Mouse (Mus musculus) cerebellum, adult 11 months (tissue): ENCODE data around the gene Mpzl2.
"Not testable (repeated sequence)": the region's sequence is repeated elsewhere in the genome, so short reads cannot be mapped to it uniquely, and the experiment has no call there.

Source experiments
- DNase-seq: peaks from one replicate; pipeline ENCODE4 v3.0.0; 2022

The Mpzl2 gene

DNA sequence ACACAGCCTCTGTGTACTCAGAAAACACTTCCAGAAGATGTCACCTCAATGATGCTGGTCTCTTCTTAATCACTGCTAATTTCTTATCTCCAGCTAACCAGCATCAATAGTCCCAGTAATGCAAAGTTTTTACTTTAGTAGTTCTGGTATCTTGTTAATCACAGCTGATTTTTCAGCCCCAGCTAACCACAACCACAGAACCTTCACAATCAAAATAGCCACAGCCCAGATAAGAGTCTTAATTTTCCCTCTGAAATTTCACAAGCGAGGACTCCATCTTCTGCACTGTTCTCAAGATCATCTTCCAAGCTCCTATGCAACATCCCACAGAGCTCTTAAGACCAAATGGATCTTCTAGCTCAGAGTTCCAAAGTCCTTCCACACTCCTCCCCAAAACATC, 1.8 kb upstream of the Mpzl2 start:
- not testable (repeated sequence) for DNase-seq

DNA sequence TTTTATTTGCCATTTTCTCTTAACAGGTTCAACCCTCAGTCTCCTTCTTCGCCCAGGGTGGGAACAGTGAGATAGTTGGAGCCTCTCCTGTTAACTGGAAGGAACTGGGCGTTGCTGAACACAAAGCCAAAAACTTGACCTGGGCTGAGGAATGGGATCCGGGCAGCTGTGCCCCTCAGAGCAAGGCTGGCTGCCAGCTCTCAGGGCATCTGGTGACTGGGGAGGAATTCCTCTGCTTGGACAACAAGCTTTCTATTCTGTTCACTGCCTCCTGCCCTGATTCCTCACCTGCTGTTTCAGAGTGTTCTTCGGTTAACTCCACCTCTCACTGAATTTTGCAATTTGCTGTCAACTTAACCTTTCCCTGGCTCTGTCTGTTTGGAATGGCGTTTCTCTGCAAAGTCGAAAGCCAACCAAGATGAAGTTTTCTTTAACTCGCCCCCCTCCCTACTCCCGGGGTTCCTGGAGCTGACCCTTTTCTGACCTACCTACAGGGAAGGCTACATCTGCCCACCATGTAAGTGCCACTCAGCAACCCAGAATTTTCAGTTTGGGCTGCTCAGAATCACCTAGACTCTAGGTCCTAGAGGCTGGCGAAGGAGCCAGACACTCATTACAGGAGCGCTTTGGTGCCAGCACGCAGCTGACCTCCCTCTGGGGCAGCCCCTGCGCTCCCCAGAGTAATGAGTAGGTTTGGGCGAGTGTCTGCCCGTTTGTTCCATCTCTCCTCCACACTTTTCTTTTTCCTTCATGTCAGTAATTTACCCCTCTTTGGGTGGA, 657 bp downstream of the Mpzl2 start:
- no peak for DNase-seq

- DNase-seq: no peak
Measured at GRCm38 (mm10) chr9:45041131-45041838, 1.7 kb downstream of the Mpzl2 start.

DNA sequence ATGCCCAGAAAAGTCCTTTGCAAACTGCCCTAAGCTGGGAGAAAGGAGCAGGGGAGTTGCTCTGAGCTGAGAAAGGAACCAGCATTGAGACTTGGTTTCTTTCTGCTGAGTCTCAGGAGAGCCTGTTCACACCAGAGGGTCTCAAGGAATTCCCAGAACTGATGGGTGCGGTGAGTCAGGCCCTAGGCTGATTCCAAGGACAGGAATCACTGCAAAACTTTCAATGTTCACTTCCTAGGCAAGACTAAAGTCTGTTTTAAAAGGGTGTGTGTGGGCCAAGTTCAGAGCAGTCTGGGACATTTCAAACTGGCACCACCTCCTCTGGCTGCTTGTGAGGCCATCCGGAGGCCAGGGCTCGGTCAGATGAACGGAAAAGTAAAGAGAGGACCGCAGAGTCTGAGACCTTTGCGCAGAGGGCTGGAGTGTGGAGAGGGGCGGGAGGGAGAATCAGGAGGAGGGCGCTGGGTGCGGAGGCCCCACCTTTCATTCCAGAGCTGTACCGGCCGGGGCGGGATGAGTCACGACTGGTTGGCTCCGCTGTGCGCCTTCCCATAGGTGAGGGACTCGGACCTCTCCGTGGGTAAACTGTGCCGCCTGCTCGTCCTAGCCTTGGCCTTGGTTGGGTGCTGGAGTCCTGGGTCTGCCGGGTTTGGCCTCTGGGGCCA, 2.6 kb downstream of the Mpzl2 start:
- DNase-seq: no peak

DNA sequence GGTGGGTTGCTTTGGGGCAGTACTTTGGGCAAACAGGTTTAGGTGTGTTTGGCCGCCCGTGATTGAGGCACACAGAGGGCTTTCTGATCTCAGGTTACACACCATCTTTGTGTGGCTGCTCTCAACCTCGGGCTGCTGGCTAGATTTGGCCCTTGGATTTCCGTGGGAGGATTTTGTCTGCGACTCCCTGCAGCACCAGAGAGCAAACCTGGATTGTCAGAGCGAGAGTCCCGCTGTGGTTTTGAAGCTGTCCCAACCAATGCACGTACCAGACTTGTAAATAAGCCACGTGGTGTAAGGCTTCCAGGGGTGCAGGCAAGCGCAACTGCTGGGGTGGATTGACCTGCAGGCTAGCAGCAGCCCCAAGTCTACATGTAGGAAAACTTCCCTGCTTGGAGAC, 3.3 kb downstream of the Mpzl2 start:
- DNase-seq: no peak

DNA sequence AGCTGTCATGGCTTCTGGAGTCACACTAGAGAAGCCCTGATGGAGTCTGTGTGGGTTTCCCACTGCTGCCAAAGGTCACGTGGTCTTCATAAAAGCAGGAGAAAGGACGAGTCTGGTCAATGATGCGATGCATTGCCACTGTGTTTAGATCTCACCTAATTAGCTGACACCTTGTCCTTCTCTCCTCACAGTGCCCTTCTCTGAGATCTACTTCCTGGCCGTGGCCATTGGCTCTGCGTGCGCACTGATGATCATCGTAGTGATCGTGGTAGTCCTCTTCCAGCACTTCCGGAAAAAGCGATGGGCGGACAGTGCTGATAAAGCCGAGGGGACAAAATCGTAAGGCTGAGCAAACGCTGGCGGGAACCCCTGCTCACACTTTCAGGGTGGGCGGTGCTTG, 7.4 kb downstream of the Mpzl2 start:
- DNase-seq: no peak

DNA sequence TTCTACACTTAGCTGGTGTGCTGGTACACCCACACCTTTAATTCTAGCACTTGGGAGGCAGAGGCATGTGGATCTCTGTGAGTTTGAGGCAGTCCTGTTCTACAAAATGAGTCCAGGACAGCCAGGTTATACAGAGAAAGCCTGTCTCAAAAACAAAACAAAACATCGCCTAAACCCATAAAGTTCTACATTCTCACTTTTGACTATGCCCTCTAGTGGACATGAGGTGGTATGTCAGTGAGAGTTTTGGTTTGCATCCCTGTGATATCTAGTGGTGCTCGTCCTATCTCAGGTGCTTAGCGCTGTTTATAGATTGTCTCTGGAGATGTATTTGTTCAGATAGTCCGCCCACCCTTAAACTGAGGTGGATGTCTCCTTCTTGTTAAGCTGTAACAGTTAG, 8.9 kb downstream of the Mpzl2 start:
- DNase-seq: no peak

GRCm38 (mm10) chr9:45049731-45050130, 10.1 kb downstream of the Mpzl2 start:
- DNase-seq: no peak

DNA sequence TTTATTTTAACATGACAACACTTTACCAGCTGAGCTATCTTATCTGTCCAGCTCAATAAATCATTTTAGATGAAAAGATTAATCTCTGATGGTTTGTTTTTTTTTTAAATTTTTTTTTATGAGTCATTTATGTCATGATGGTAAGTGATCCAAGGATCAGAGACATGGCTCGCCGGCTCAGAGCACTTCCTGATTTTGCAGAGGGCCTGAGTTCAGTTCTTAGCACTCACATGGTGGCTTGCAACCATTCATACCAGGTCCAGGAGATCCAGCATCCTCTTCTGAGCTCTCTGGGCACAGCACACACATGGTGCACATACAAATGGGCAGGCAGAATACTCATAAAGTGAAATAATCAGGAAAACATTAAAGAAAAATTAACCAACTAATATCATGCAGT, 10.7 kb downstream of the Mpzl2 start:
- no peak for DNase-seq

- peak; percentile 88 for DNase-seq
Measured at GRCm38 (mm10) chr9:45055082-45055713, 15.6 kb downstream of the Mpzl2 start, which contains the start of gene Mpzl3. TSS of gene Mpzl3 (plus strand) at chr9:45055186.

GRCm38 (mm10) chr9:45058304-45058940, 18.8 kb downstream of the Mpzl2 start:
- DNase-seq: no peak

DNA sequence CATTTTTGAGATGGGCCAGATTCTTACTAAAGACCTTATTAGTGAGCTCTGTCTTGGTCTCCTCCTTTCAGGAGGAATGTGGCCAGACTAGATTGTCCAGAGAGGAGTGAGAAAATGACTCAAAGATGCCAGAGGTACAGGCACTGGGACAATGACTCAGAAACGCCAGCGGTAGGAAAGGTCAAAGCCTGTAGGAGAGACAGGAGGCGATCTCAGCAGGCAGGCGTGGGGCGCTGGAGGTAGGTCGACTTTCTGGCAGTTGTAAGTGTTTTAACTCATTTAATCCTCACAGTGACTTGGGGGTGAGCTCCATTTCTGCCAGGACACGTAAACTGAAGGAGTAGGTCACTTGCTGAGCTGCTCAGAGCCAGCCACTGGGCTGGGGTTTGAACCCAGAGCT, 20.6 kb downstream of the Mpzl2 start:
- DNase-seq: no peak

DNA sequence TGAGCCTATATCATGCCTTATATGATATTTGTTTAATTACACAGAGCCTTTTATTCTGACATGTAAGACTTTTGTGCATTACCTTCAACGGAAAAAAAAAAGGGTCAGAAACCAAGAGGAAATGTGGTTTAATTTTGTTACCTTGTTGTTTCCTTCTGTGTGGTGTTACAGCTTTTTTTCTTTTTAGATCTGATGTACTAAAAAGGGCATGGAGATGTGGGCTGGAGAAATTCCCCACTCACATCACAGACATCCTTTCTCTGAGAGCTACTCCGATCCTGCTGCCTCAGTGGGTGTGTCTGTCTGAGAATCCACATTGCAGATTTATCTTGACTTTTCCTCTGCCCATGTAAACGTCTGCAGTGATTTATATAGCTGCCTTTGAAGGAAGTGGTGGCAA, 23.1 kb downstream of the Mpzl2 start:
- DNase-seq: no peak

- no peak for DNase-seq
Measured at GRCm38 (mm10) chr9:45064421-45064820, 24.8 kb downstream of the Mpzl2 start.

DNA sequence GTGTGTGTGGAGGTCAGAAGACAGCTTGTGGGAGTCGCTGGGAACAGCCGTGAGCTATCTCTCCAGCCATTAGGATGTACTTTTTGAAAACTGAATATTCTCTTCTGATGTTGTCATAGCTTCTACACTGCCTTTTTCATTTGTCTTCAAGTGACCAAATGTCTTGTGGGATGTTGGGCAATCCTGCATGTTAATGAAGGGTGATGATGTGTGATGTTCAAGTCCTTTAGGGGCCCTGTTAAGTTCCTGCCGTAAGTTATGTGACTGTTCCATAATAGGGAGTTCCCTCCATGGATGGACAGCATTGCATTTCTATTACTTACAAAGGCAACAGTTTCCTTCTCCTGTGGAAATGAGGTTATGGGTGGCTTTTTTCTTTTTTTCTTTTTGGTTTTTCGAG, 27.1 kb downstream of the Mpzl2 start:
- no peak for DNase-seq

- no peak for DNase-seq
Measured at GRCm38 (mm10) chr9:45071800-45072199, 32.2 kb downstream of the Mpzl2 start.

DNA sequence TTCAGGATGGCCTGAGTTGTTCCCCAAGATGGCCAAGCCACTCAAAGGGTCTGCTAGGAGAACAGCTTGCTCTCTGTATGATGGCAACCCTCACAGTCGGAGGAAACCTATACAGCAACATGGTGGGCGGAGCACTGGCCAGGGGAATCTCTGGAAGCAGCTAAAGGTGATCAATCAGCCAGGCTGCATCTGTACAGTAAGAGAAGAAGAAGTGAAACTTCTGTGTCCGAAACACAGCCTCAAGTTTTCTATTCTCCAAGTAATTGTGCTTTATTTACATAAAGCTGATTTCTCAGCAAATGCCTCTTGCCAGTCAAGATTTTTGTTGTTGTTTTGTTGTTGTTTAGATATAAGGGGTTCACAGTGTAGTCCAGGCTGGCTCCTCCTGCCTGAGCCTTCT, 38.3 kb downstream of the Mpzl2 start:
- no peak for DNase-seq

- DNase-seq: no peak
Measured at GRCm38 (mm10) chr9:45079011-45079410, 39.4 kb downstream of the Mpzl2 start, which contains the start of gene Jaml. TSS of gene Jaml (plus strand) at chr9:45079183.

DNA sequence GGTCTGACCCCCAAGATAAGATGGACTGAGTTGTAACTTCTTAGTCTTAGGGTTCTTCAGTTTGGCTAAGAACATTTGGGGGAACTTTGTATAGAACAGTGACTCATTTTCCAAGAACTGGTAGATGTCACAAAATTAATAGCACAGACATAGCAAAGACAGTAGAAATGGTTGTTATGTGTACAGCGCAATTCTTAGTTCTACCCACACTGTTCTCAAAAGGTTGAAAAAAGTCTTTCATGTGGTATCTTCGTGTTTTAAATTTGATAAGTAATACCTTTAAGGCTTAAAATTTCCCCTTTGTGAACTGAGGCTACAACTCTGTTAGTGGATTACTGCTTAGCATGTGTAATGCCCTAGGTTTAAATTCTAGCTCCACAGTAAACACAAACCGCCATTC, 43.5 kb downstream of the Mpzl2 start:
- DNase-seq: no peak

DNA sequence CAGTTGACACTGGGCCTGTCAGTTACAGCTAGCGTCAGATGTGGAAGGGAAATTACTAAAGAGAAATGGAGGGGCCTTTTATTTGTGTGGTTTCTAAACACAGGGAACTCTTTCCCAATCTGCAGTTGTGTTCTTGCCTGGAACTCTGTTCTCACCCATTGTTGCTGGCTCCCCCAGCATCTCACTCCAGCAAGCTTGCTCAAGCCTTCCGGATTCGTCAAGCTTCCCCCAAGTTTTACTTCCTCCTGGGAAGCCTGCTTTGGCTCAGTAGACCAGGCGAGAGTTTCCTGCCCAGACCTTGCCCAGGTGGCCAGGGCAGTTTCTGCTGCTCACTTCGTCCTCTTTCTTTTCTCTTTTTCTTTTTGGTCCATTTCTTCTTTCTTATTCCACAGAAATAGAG, 45.0 kb downstream of the Mpzl2 start:
- no peak for DNase-seq

- DNase-seq: peak; percentile 84
Measured at GRCm38 (mm10) chr9:45085741-45086690, 46.4 kb downstream of the Mpzl2 start.

- no peak for DNase-seq
Measured at GRCm38 (mm10) chr9:45088040-45088439, 48.4 kb downstream of the Mpzl2 start.
